Mouse (Mus musculus): ENCODE data around the gene Eogt. TPM values are rescaled to one million over a fixed set of nuclear protein-coding genes. Genes with fewer than 3 reads are reported as not detected.

Gene Eogt
- total and polyA plus RNA-seq, 3 experiments: 8.7 to 16.1 (median 12.5) TPM

DNA sequence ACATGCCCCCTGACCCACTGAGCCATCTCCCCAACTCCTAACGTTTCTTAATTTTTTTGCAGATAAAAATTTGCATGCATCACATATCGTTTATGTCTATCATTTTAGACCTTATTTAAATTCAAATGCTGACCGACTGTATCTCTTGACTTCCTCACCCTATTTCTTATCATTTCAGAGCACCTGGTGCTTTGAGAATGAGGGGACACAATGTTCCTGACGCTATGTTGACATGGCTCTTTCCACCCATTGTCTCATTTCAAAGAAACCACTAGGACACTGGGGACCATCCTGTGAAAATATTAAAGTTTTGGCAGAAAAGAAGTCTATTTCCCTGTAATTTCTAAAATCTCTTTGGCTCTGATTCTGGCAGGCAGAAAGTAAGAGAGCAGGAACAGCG, 32.1 kb downstream of the Eogt start:
- H3K4me1 ChIP-seq (ENCODE audit: control insufficient read depth, insufficient read depth, low read length): no peaks in the 10 kb centered on the region
- DNase-seq: no peak
- H3K27ac ChIP-seq: no peak overlapping the region
- no peak overlapping the region for H3K4me3 ChIP-seq
- no peaks in the 10 kb centered on the region for H3K36me3 ChIP-seq (ENCODE audit: control insufficient read depth, insufficient read depth, low read length)
- TF ChIP-seq EP300 (IDR thresholded peaks at IDR 0.05; ENCODE audit: insufficient read depth, low read depth, low read length) (no peak), POLR2A (IDR thresholded peaks at IDR 0.05; ENCODE audit: insufficient read depth, low read depth, low read length) (no peak), CTCF (IDR thresholded peaks at IDR 0.05) (no peak)
- H3K79me2 ChIP-seq (replicated peaks; ENCODE audit: control insufficient read depth, insufficient read depth, low read length): no peaks in the 10 kb centered on the region
- WGBS: 60% methylated on average over 5 of the region's 5 CpGs
- no peaks in the 10 kb centered on the region for H3K27me3 ChIP-seq (ENCODE audit: control insufficient read depth, insufficient read depth, low read length)
- intact Hi-C loops (cut with DNase I): no loop called here
- no peak overlapping the region for H3K9ac ChIP-seq (ENCODE audit: low read depth, low read length)

DNA sequence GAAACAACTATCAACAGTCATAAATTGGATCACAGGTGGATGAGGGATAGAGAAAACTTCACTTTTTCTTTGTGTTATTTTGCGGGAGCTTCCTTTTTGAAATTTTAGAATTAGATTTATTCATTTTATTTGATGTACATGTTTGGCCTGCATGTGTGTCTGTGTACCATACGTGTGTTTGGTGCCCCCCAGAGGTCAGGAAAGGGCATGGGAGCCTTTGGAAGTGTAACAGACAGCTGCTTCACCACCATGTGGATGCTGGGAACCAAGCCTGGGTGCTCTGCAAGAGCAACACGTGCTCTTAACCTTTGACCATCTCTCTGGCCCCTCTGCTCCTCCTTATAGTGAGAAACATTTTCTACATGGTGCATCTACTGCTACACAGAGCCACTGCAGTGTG, 34.2 kb downstream of the Eogt start:
- H3K79me2 ChIP-seq (replicated peaks; ENCODE audit: control insufficient read depth, insufficient read depth, low read length): no peaks in the 10 kb centered on the region
- no peak overlapping the region for H3K9ac ChIP-seq (ENCODE audit: low read depth, low read length)
- 76% methylated on average over 3 of the region's 3 CpGs for WGBS
- no peak for TF ChIP-seq EP300 (IDR thresholded peaks at IDR 0.05; ENCODE audit: insufficient read depth, low read depth, low read length)
- no peak overlapping the region for H3K4me3 ChIP-seq
- H3K27ac ChIP-seq: no peak overlapping the region
- DNase-seq: no peak
- no peaks in the 10 kb centered on the region for H3K4me1 ChIP-seq (ENCODE audit: control insufficient read depth, insufficient read depth, low read length)
- intact Hi-C loops (cut with DNase I): no loop called here
- H3K27me3 ChIP-seq (ENCODE audit: control insufficient read depth, insufficient read depth, low read length): no peaks in the 10 kb centered on the region
- no peaks in the 10 kb centered on the region for H3K36me3 ChIP-seq (ENCODE audit: control insufficient read depth, insufficient read depth, low read length)

DNA sequence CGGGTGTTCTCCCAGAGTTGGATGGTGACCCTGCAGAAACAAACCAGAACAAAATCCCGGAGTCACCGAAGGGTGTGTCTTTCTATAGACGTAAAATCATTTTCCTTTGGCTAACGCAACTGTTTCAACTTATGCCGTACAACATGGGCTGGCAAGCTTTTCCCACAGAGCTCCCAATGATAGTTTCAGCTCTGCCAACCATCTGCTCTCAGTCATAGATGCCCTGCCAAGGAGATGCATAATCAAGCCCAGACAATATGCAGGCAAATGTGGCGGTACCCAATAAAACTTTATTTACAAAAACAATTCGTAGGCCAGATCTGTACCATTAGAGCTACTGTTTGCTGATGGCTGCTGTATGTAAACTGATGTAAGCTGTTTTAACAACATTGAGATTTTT, 36.8 kb downstream of the Eogt start:
- Histone ChIP-seq H3K4me3 (no peak overlapping the region), H3K79me2 (replicated peaks; ENCODE audit: control insufficient read depth, insufficient read depth, low read length) (no peaks in the 10 kb centered on the region), H3K27me3 (ENCODE audit: control insufficient read depth, insufficient read depth, low read length) (no peaks in the 10 kb centered on the region), H3K36me3 (ENCODE audit: control insufficient read depth, insufficient read depth, low read length) (no peaks in the 10 kb centered on the region), H3K4me1 (ENCODE audit: control insufficient read depth, insufficient read depth, low read length) (no peaks in the 10 kb centered on the region), H3K27ac (no peak overlapping the region), H3K9ac (ENCODE audit: low read depth, low read length) (no peak overlapping the region)
- DNase-seq: no peak
- intact Hi-C loops (cut with DNase I): no loop called here
- no peak for TF ChIP-seq EP300 (IDR thresholded peaks at IDR 0.05; ENCODE audit: insufficient read depth, low read depth, low read length)
- no peak for TF ChIP-seq POLR2A (IDR thresholded peaks at IDR 0.05; ENCODE audit: insufficient read depth, low read depth, low read length)
- TF ChIP-seq CTCF (IDR thresholded peaks at IDR 0.05): no peak
- 95% methylated on average over 8 of the region's 8 CpGs for WGBS

DNA sequence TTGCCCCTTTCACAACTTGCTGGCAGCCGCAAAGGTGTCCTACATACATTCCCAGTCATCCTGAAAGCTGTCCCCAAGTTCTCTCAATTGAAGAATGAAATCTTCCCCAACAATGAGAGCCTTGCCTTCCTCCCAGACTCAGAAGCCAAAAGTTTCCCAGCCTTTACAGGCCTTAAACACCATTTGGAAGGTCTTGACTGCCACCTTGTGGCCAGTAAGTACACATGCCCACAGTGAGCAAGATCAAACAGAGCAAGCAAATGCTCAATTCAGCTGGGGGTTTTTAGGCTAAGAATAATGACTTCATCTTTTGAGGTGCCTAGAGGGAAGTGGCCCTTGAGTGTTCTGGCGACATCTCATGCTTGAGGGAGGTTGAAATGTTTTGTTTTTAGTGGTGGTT, 42.2 kb downstream of the Eogt start:
- Histone ChIP-seq H3K36me3 (ENCODE audit: control insufficient read depth, insufficient read depth, low read length) (no peaks in the 10 kb centered on the region), H3K4me3 (no peak overlapping the region), H3K4me1 (ENCODE audit: control insufficient read depth, insufficient read depth, low read length) (no peaks in the 10 kb centered on the region), H3K9ac (ENCODE audit: low read depth, low read length) (no peak overlapping the region), H3K79me2 (replicated peaks; ENCODE audit: control insufficient read depth, insufficient read depth, low read length) (no peaks in the 10 kb centered on the region), H3K27me3 (ENCODE audit: control insufficient read depth, insufficient read depth, low read length) (peaks cover 2% of the 10 kb centered on the region; the same call in 1 of the 2 replicates), H3K27ac (no peak overlapping the region)
- WGBS: 18% methylated on average over 2 of the region's 2 CpGs
- TF ChIP-seq POLR2A (IDR thresholded peaks at IDR 0.05; ENCODE audit: insufficient read depth, low read depth, low read length) (no peak), CTCF (IDR thresholded peaks at IDR 0.05) (peak; percentile 90), EP300 (IDR thresholded peaks at IDR 0.05; ENCODE audit: insufficient read depth, low read depth, low read length) (no peak)
- DNase-seq: peak in 1 of 2 experiments; percentile 20
- intact Hi-C loops (cut with DNase I): loop anchor here (5.0 kb wide), 1 partner anchor 79 kb away; no protein-coding TSS in a partner anchor

DNA sequence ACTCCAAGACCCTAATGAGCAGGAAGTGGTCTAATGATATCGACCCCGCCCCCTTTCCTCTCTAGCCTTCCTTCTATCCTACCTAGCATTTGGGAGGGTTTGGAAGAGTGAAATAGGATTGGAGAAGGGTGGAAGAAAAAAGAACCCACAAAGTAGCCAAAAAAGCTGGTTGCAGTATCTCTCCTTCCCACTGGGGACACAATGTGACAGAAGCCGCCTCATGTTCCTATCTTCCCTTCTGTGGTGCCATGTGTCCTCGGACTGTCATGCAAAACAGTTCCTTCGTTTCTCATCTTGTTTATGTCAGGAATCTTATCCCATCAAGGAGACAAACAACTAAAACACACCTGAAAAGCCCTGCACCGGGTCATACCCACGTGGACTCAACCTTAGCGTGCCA, 42.9 kb downstream of the Eogt start:
- no peaks in the 10 kb centered on the region for H3K4me1 ChIP-seq (ENCODE audit: control insufficient read depth, insufficient read depth, low read length)
- H3K9ac ChIP-seq (ENCODE audit: low read depth, low read length): no peak overlapping the region
- WGBS: 80% methylated on average over 8 of the region's 8 CpGs
- TF ChIP-seq POLR2A (IDR thresholded peaks at IDR 0.05; ENCODE audit: insufficient read depth, low read depth, low read length): no peak
- TF ChIP-seq CTCF (IDR thresholded peaks at IDR 0.05): no peak
- TF ChIP-seq EP300 (IDR thresholded peaks at IDR 0.05; ENCODE audit: insufficient read depth, low read depth, low read length): no peak
- no peak for DNase-seq
- H3K27ac ChIP-seq: no peak overlapping the region
- H3K27me3 ChIP-seq (ENCODE audit: control insufficient read depth, insufficient read depth, low read length): peaks cover 2% of the 10 kb centered on the region; the same call in 1 of the 2 replicates
- no peak overlapping the region for H3K4me3 ChIP-seq
- intact Hi-C loops (cut with DNase I): loop anchor here (5.0 kb wide), 1 partner anchor 79 kb away; no protein-coding TSS in a partner anchor
- H3K79me2 ChIP-seq (replicated peaks; ENCODE audit: control insufficient read depth, insufficient read depth, low read length): no peaks in the 10 kb centered on the region
- H3K36me3 ChIP-seq (ENCODE audit: control insufficient read depth, insufficient read depth, low read length): no peaks in the 10 kb centered on the region

DNA sequence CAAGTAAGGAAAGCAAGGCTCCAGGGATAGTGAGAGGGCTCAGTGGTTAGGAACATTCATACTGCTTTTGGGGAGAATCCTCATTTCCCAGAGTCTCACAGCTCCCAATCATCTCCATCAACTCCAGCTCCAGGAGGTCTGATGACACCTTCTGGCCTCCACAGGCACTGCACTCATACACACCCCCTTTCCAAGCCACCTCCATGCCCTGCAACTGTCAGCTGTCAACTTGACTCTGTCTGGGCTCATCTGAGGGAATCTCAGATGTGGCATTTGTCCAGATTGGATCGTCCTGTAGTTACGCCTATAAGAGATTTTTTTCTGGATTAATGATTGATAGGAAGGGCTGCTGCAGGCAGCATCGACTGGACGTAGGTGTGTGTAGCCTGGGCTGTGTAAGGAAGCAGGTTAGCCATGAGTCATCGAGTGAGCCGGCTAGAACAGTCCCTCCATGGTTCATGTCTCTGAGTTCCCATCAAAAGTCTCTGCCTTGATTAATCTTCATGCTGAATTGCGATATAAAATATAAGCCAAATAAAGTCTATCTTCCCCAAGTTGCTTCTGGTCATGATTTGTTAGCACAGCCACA, 44.6 kb downstream of the Eogt start:
- Histone ChIP-seq H3K27me3 (ENCODE audit: control insufficient read depth, insufficient read depth, low read length) (peaks cover 2% of the 10 kb centered on the region; the same call in 1 of the 2 replicates), H3K4me3 (no peak overlapping the region), H3K4me1 (ENCODE audit: control insufficient read depth, insufficient read depth, low read length) (no peaks in the 10 kb centered on the region), H3K9ac (ENCODE audit: low read depth, low read length) (no peak overlapping the region), H3K27ac (no peak overlapping the region), H3K36me3 (ENCODE audit: control insufficient read depth, insufficient read depth, low read length) (no peaks in the 10 kb centered on the region), H3K79me2 (replicated peaks; ENCODE audit: control insufficient read depth, insufficient read depth, low read length) (no peaks in the 10 kb centered on the region)
- no peak for DNase-seq
- 74% methylated on average over 7 of the region's 7 CpGs for WGBS
- intact Hi-C loops (cut with DNase I): no loop called here
- peak; percentile 52 for TF ChIP-seq CTCF (IDR thresholded peaks at IDR 0.05)
- TF ChIP-seq POLR2A (IDR thresholded peaks at IDR 0.05; ENCODE audit: insufficient read depth, low read depth, low read length): no peak

All from heart, adult 2 months (tissue).